ENCODE assay signal across 8 mouse cellular contexts in genomic region chr5:144734949-144735348, GRCm38 (mm10). TPM values are rescaled to one million over a fixed set of nuclear protein-coding genes. Genes with fewer than 3 reads are reported as not detected.
DNase-seq lines count a peak whose midpoint lies in the region; ATAC-seq and TF ChIP-seq lines count a peak whose summit lies in the region.

No protein-coding gene starts in this region.

- no peaks in the 10 kb centered on the region for H3K4me1 ChIP-seq in thymus, adult 2 months (replicated peaks; ENCODE audit: control insufficient read depth, insufficient read depth, low read length)
- no peaks in the 10 kb centered on the region for H3K4me1 ChIP-seq in lung, adult 2 months (ENCODE audit: control insufficient read depth, insufficient read depth, low read length)

- WGBS in thymus, adult 2 months, result 30% methylated on average over 8 of the region's 8 CpGs
- WGBS in lung, adult 2 months, result 30% methylated on average over 8 of the region's 8 CpGs

- no peaks in the 10 kb centered on the region; the same call in 1 of the 2 replicates for H3K27me3 ChIP-seq in thymus, adult 2 months (ENCODE audit: control insufficient read depth, insufficient read depth, low read length)

- no peaks in the 10 kb centered on the region for H3K36me3 ChIP-seq in thymus, adult 2 months (ENCODE audit: control insufficient read depth, insufficient read depth, low read length)

- DNase-seq in thymus, adult 2 months, result peak; percentile 60
- DNase-seq in thymus, adult 18-20 months, result no peak
- DNase-seq in cerebellum, adult 9-10 months, result peak; percentile 75
- DNase-seq in frontal cortex, postnatal 14 days (ENCODE audit: low spot score in 2 of 2), result peak; percentile 51 to 79
- DNase-seq in kidney, postnatal 14 days, result peak; percentile 68
- peak; percentile 70 for DNase-seq in lung, adult 2 months
- peak; percentile 57 for DNase-seq in thymus, postnatal 25 days

- peak; percentile 80; the same call in 1 of the 2 replicates for TF ChIP-seq CTCF in thymus, adult 2 months (IDR thresholded peaks at IDR 0.05; ENCODE audit: borderline replicate concordance, control insufficient read depth, extremely low read depth, insufficient read depth, low read length, poor library complexity)
- peak; percentile 93 for TF ChIP-seq CTCF in lung, adult 2 months (IDR thresholded peaks at IDR 0.05; ENCODE audit: insufficient read depth, low read length)

- no peak overlapping the region for H3K27ac ChIP-seq in thymus, adult 2 months (ENCODE audit: control insufficient read depth, insufficient read depth, low read length)

- TF ChIP-seq POLR2A in thymus, adult 2 months (IDR thresholded peaks at IDR 0.05; ENCODE audit: control insufficient read depth, extremely low read depth, insufficient read depth, low read length, poor library complexity), result no peak
- TF ChIP-seq POLR2A in lung, adult 2 months (IDR thresholded peaks at IDR 0.05; ENCODE audit: borderline replicate concordance, extremely low read depth, low read depth, low read length), result no peak

- peak; percentile 41; the same call in 1 of the 2 replicates for ATAC-seq in neutrophil, adult 5-6 weeks (ENCODE audit: extremely low read depth, insufficient number of reproducible peaks, low FRiP score, poor library complexity, severe bottlenecking)

- no peak overlapping the region for H3K4me3 ChIP-seq in thymus, adult 2 months (ENCODE audit: control insufficient read depth, insufficient read depth, low read length)
- H3K4me3 ChIP-seq in lung, adult 2 months (replicated peaks; ENCODE audit: extremely low read depth, low read depth, low read length), result no peak overlapping the region

RNA-seq across cellular contexts. Expression of gene Tmem130, which starts 26.7 kb away (rescaled TPM):
- 0.17 and 0.18 TPM in 2 replicates for polyA plus RNA-seq in thymus, adult 2 months (2012; rRNA removed)
- polyA plus RNA-seq in lung, adult 2 months (2012; rRNA removed), result 0.14 and 0.22 TPM in 2 replicates
- total RNA-seq in neutrophil, adult 5-6 weeks (2017), result not detected in 2 replicates

RNA-seq across cellular contexts. Expression of gene Trrap, which starts 32.6 kb away (rescaled TPM):
- polyA plus RNA-seq in thymus, adult 2 months (2012; rRNA removed), result 204 and 207 TPM in 2 replicates
- 74.2 and 91.6 TPM in 2 replicates for polyA plus RNA-seq in lung, adult 2 months (2012; rRNA removed)
- total RNA-seq in neutrophil, adult 5-6 weeks (2017), result 80.4 and 88.1 TPM in 2 replicates

Comparison
In these comparisons a context has a peak if more than half of its experiments do, and no peak if none do; other contexts are left out.
1. DNase-seq: peak in thymus, adult 2 months (single experiment), cerebellum, adult 9-10 months (single experiment), frontal cortex, postnatal 14 days (2 of 2), kidney, postnatal 14 days (single experiment), lung, adult 2 months (single experiment) and thymus, postnatal 25 days (single experiment); none in thymus, adult 18-20 months (0 of 2).